Mouse (Mus musculus) kidney, embryonic 15.5 days (tissue): Measurements from ENCODE around the gene Cyp4a12b. TPM values are rescaled to one million over a fixed set of nuclear protein-coding genes. Genes with fewer than 3 reads are reported as not detected.

Source experiments
- polyA plus RNA-seq: library from polyadenylated mRNA; unstranded; fragments of >200 nt; fragmentation: Nextera tagmentation; extraction: Ambion mirVana; gene quantifications from 2 replicates; pipeline ENCODE4 v1.2.1, GENCODE M21; 2015

Gene Cyp4a12b
- polyA plus RNA-seq, 1 experiment from 2014 or later = 0.55 TPM

Other genes starting within 250 kb of the Cyp4a12b start
- not detected in 2 replicates for gene Cyp4a29, start 169.5 kb upstream of the Cyp4a12b start, polyA plus RNA-seq
- 0.21 TPM in 1 of 2 replicates, not detected in the other for gene Cyp4a12a, start 112.6 kb upstream of the Cyp4a12b start, polyA plus RNA-seq
- 0.45 and 1.1 TPM in 2 replicates for gene Cyp4a30b, start 41.0 kb downstream of the Cyp4a12b start, polyA plus RNA-seq
- gene Cyp4a14, start 84.5 kb downstream of the Cyp4a12b start, polyA plus RNA-seq = 0.06 TPM in 1 of 2 replicates, not detected in the other
- gene Cyp4a10, start 106.6 kb downstream of the Cyp4a12b start, polyA plus RNA-seq = 1.3 and 1.4 TPM in 2 replicates
- 32.1 and 43.2 TPM in 2 replicates for gene Cyp4a31, start 152.0 kb downstream of the Cyp4a12b start, polyA plus RNA-seq
- 0.26 TPM in 1 of 2 replicates, not detected in the other for gene Cyp4a32, start 189.3 kb downstream of the Cyp4a12b start, polyA plus RNA-seq
- gene Cyp4b1, start 236.1 kb downstream of the Cyp4a12b start, polyA plus RNA-seq = 5.6 and 6.2 TPM in 2 replicates